Mouse (Mus musculus) lung, postnatal 0 days (tissue): ENCODE data around the gene 9130409I23Rik. TPM values are rescaled to one million over a fixed set of nuclear protein-coding genes. Genes with fewer than 3 reads are reported as not detected.
"Not testable (repeated sequence)": the region's sequence is repeated elsewhere in the genome, so short reads cannot be mapped to it uniquely, and the experiment has no call there.

ENCODE experiments used
- ATAC-seq: fragments of 200-750 bp; cut with Nextera tagmentation; 2 replicates; pipeline ENCODE4 v1.8.0; 2017; ENCODE audit warnings: moderate library complexity
- DNase-seq: peaks from one replicate; pipeline ENCODE4 v3.0.0-alpha.2; 2016; ENCODE audit warnings: low spot score
- H3K27ac ChIP-seq: fragments of 300-500 bp; sonication (generic); 2 replicates; pipeline ENCODE4 v1.5.1; 2014; ENCODE audit warnings: antibody characterized with exemption, mild to moderate bottlenecking, low read length, mixed read lengths
- H3K27me3 ChIP-seq: fragments of 300-500 bp; sonication (generic); replicated peaks from 2 replicates; pipeline ENCODE4 v1.6.1; 2014; ENCODE audit warnings: low read length, mixed read lengths; ENCODE audit not compliant: insufficient read depth
- H3K36me3 ChIP-seq: fragments of 300-500 bp; sonication (generic); 2 replicates; pipeline ENCODE4 v1.6.1; 2014; ENCODE audit warnings: low read length, mixed read lengths; ENCODE audit not compliant: insufficient read depth
- H3K4me1 ChIP-seq: fragments of 300-500 bp; sonication (generic); 2 replicates; pipeline ENCODE4 v1.6.1; 2014; ENCODE audit warnings: antibody characterized with exemption, low read depth, low read length, mixed read lengths; ENCODE audit not compliant: insufficient read depth
- H3K4me2 ChIP-seq: fragments of 300-500 bp; sonication (generic); replicated peaks from 2 replicates; pipeline ENCODE4 v1.6.1; 2014; ENCODE audit warnings: low read depth, mild to moderate bottlenecking, low read length, moderate library complexity, mixed read lengths
- H3K4me3 ChIP-seq: fragments of 300-500 bp; sonication (generic); 2 replicates; pipeline ENCODE4 v1.5.1; 2014; ENCODE audit warnings: low read depth, low read length
- H3K9ac ChIP-seq: fragments of 300-500 bp; sonication (generic); replicated peaks from 2 replicates; pipeline ENCODE4 v1.6.1; 2014; ENCODE audit warnings: low read depth, mild to moderate bottlenecking
- H3K9me3 ChIP-seq: fragments of 300-500 bp; sonication (generic); 2 replicates; pipeline ENCODE4 v1.6.1; 2016; ENCODE audit warnings: low read length, mixed read lengths
- CTCF ChIP-seq: IDR thresholded peaks from 2 replicates; pipeline ENCODE4 v1.5.1; 2016; ENCODE audit warnings: antibody characterized with exemption, mild to moderate bottlenecking
- EP300 ChIP-seq: IDR thresholded peaks from 2 replicates; pipeline ENCODE4 v1.6.1; 2016; ENCODE audit warnings: antibody characterized with exemption, mild to moderate bottlenecking, control low read depth
- WGBS: fragments of 180-500 bp; shearing (Covaris S2); extraction: QIAGEN DNeasy Blood & Tissue Kit; methylation state at CpG from one replicate; pipeline ENCODE4 v1.1.7; 2014; 5-methylcytosine and 5-hydroxymethylcytosine counted together
- polyA plus RNA-seq: library from polyadenylated mRNA; unstranded; fragments of >200 nt; fragmentation: Nextera tagmentation; extraction: Ambion mirVana; gene quantifications from 2 replicates; pipeline ENCODE4 v1.2.1, GENCODE M21; 2015

Gene 9130409I23Rik
- polyA plus RNA-seq, 1 experiment from 2014 or later, result not detected

- Histone ChIP-seq H3K4me2 (no peak within 1 kb of the TSS), H3K36me3 (no peaks in the 10 kb centered on the region), H3K9me3 (no peaks in the 10 kb centered on the region), H3K27ac (no peak within 1 kb of the TSS), H3K27me3 (no peaks in the 10 kb centered on the region), H3K4me3 (no peak within 1 kb of the TSS), H3K9ac (no peak within 1 kb of the TSS), H3K4me1 (peaks cover 3% of the 10 kb centered on the region; the same call in 1 of the 2 replicates)
- 43% methylated on average over 5 of the region's 5 CpGs for WGBS
- ATAC-seq (no peak), DNase-seq (no peak)
- TF ChIP-seq CTCF (no peak), EP300 (no peak)
Observed at GRCm38 (mm10) chr1:181020756-181021487, 30.1 kb upstream of the 9130409I23Rik start, which contains the start of gene Ephx1. TSS of gene Ephx1 (minus strand) at chr1:181020904.

GRCm38 (mm10) chr1:181021488-181021865 is 29.6 kb upstream of the 9130409I23Rik start:
- Histone ChIP-seq H3K9ac (no peak overlapping the region), H3K9me3 (no peaks in the 10 kb centered on the region), H3K4me2 (no peak overlapping the region), H3K4me3 (no peak overlapping the region), H3K27ac (no peak overlapping the region), H3K27me3 (no peaks in the 10 kb centered on the region), H3K4me1 (no peaks in the 10 kb centered on the region; the same call in 1 of the 2 replicates), H3K36me3 (no peaks in the 10 kb centered on the region)
- ATAC-seq (no peak), DNase-seq (no peak)
- 63% methylated on average over 7 of the region's 7 CpGs for WGBS
- no peak for TF ChIP-seq CTCF
- TF ChIP-seq EP300, result no peak

GRCm38 (mm10) chr1:181022265-181022664 is 28.8 kb upstream of the 9130409I23Rik start:
- no peak overlapping the region for H3K4me2 ChIP-seq
- H3K9ac ChIP-seq, result no peak overlapping the region
- ATAC-seq, result peak; percentile 53; the same call in 1 of the 2 replicates
- H3K36me3 ChIP-seq, result no peaks in the 10 kb centered on the region
- no peaks in the 10 kb centered on the region for H3K4me1 ChIP-seq
- TF ChIP-seq CTCF, result peak; percentile 81
- no peak for TF ChIP-seq EP300
- no peak overlapping the region for H3K4me3 ChIP-seq
- H3K27ac ChIP-seq, result no peak overlapping the region
- WGBS, result 11% methylated on average over 1 of the region's 1 CpGs
- H3K27me3 ChIP-seq, result no peaks in the 10 kb centered on the region
- H3K9me3 ChIP-seq, result no peaks in the 10 kb centered on the region
- DNase-seq, result peak; percentile 78

GRCm38 (mm10) chr1:181035015-181035778 is 15.8 kb upstream of the 9130409I23Rik start:
- not testable (repeated sequence) for H3K4me2 ChIP-seq, H3K27me3 ChIP-seq, H3K9ac ChIP-seq, ATAC-seq, H3K27ac ChIP-seq, H3K36me3 ChIP-seq, H3K4me1 ChIP-seq, H3K9me3 ChIP-seq, DNase-seq, H3K4me3 ChIP-seq
- WGBS, result 73% methylated on average over 5 of the region's 5 CpGs

GRCm38 (mm10) chr1:181037623-181038022 is 13.4 kb upstream of the 9130409I23Rik start:
- Histone ChIP-seq H3K4me3 (no peak overlapping the region), H3K36me3 (no peaks in the 10 kb centered on the region), H3K9ac (no peak overlapping the region), H3K4me2 (no peak overlapping the region), H3K9me3 (no peaks in the 10 kb centered on the region), H3K4me1 (no peaks in the 10 kb centered on the region), H3K27ac (no peak overlapping the region), H3K27me3 (no peaks in the 10 kb centered on the region)
- no peak for ATAC-seq
- WGBS, result 56% methylated on average over 4 of the region's 4 CpGs
- DNase-seq, result no peak
- no peak for TF ChIP-seq CTCF
- no peak for TF ChIP-seq EP300

- H3K9me3 ChIP-seq, result no peaks in the 10 kb centered on the region
- ATAC-seq (no peak), DNase-seq (peak; percentile 70)
- no peaks in the 10 kb centered on the region for H3K27me3 ChIP-seq
- no peak overlapping the region for H3K27ac ChIP-seq
- 12% methylated on average over 4 of the region's 4 CpGs for WGBS
- H3K4me3 ChIP-seq, result no peak overlapping the region
- no peaks in the 10 kb centered on the region for H3K4me1 ChIP-seq
- no peaks in the 10 kb centered on the region for H3K36me3 ChIP-seq
- H3K4me2 ChIP-seq, result no peak overlapping the region
- TF ChIP-seq EP300 (no peak), CTCF (peak; percentile 82)
- no peak overlapping the region for H3K9ac ChIP-seq
Observed at GRCm38 (mm10) chr1:181039652-181040051, 11.4 kb upstream of the 9130409I23Rik start.
